Mouse (Mus musculus) MEL (cell line): ENCODE data around the gene Cst3. TPM values are rescaled to one million over a fixed set of nuclear protein-coding genes. Genes with fewer than 3 reads are reported as not detected.

Experiments used
- DNase-seq: peaks from one replicate; pipeline ENCODE4 v3.0.0; 2011; ENCODE audit warnings: low read depth, low spot score
- H3K27ac ChIP-seq: 2 replicates; pipeline ENCODE4 v1.5.1; 2012; ENCODE audit warnings: low read depth, mild to moderate bottlenecking, control low read depth, low read length, moderate library complexity; ENCODE audit not compliant: control insufficient read depth
- H3K27me3 ChIP-seq, 2 experiments: fragments of 150-350 bp in 1 of 2; sonication (generic) in 1 of 2; 2 replicates each; pipeline ENCODE4 v1.6.1; 2012; ENCODE audit warnings: low read length in 2 of 2, mild to moderate bottlenecking in 2 of 2, improper control_type of control experiment in 1 of 2, moderate library complexity in 1 of 2; ENCODE audit not compliant: insufficient read depth in 2 of 2, control insufficient read depth in 1 of 2
- H3K36me3 ChIP-seq, 2 experiments: 2 replicates each; pipeline ENCODE4 v1.6.1; 2012 to 2014; ENCODE audit warnings: low read length in 2 of 2, improper control_type of control experiment in 1 of 2, inconsistent platforms in 1 of 2, mild to moderate bottlenecking in 1 of 2; ENCODE audit not compliant: insufficient read depth in 2 of 2, control insufficient read depth in 1 of 2
- H3K4me1 ChIP-seq, 2 experiments: fragments of 150-350 bp in 1 of 2; sonication (generic) in 1 of 2; 2 replicates each; pipeline ENCODE4 v1.6.1; 2012; ENCODE audit warnings: low read length in 2 of 2, improper control_type of control experiment in 1 of 2, mild to moderate bottlenecking in 1 of 2; ENCODE audit not compliant: insufficient read depth in 2 of 2, control insufficient read depth in 1 of 2
- H3K4me3 ChIP-seq, 2 experiments: fragments of 150-350 bp in 1 of 2; sonication (generic) in 1 of 2; 2 replicates each; pipeline ENCODE4 v1.5.1; 2012; ENCODE audit warnings: low read depth in 2 of 2, low read length in 2 of 2, mild to moderate bottlenecking in 2 of 2, moderate library complexity in 2 of 2, control low read depth in 1 of 2, improper control_type of control experiment in 1 of 2; ENCODE audit not compliant: control insufficient read depth in 1 of 2, insufficient read depth in 1 of 2
- H3K79me2 ChIP-seq: 2 replicates; pipeline ENCODE4 v1.6.1; 2012; ENCODE audit warnings: mild to moderate bottlenecking, low read length, moderate library complexity; ENCODE audit not compliant: control insufficient read depth, poor library complexity, insufficient read depth
- H3K9ac ChIP-seq: 2 replicates; pipeline ENCODE4 v1.6.1; 2012; ENCODE audit warnings: low read depth, mild to moderate bottlenecking, control low read depth, low read length, moderate library complexity; ENCODE audit not compliant: control insufficient read depth, poor library complexity, severe bottlenecking
- H3K9me3 ChIP-seq: fragments of 150-350 bp; sonication (generic); replicated peaks from 2 replicates; pipeline ENCODE4 v1.6.1; 2012; ENCODE audit warnings: mild to moderate bottlenecking, low read length, improper control_type of control experiment, moderate library complexity; ENCODE audit not compliant: insufficient read depth
- BHLHE40 ChIP-seq: IDR thresholded peaks from 2 replicates; pipeline ENCODE4 v1.6.1; 2012; ENCODE audit warnings: low read depth, mild to moderate bottlenecking, inconsistent platforms, low read length, improper control_type of control experiment, borderline replicate concordance
- CHD1 ChIP-seq: IDR thresholded peaks from 2 replicates; pipeline ENCODE4 v1.6.1; 2012; ENCODE audit warnings: low read depth, mild to moderate bottlenecking, inconsistent platforms, low read length, improper control_type of control experiment
- CHD2 ChIP-seq: IDR thresholded peaks from 2 replicates; pipeline ENCODE4 v1.6.1; 2011; ENCODE audit warnings: low read length, improper control_type of control experiment
- CTCF ChIP-seq, 3 experiments: IDR thresholded peaks in 2 of 3; conservative IDR thresholded peaks in 1 of 3; 2 replicates each; pipeline ENCODE4 v1.5.1; 2011 to 2012; ENCODE audit warnings: low read length in 3 of 3, low read depth in 2 of 3, mild to moderate bottlenecking in 2 of 3, improper control_type of control experiment in 1 of 3, inconsistent platforms in 1 of 3, mixed read lengths in 1 of 3, moderate library complexity in 1 of 3; ENCODE audit not compliant: control insufficient read depth in 1 of 3, insufficient read depth in 1 of 3, poor library complexity in 1 of 3, severe bottlenecking in 1 of 3
- E2F4 ChIP-seq: IDR thresholded peaks from 2 replicates; pipeline ENCODE4 v1.6.1; 2011; ENCODE audit warnings: low read depth, low read length, improper control_type of control experiment, borderline replicate concordance
- ELF1 ChIP-seq: IDR thresholded peaks from 2 replicates; pipeline ENCODE4 v1.6.1; 2014; ENCODE audit warnings: low read depth, mild to moderate bottlenecking, inconsistent platforms, low read length, improper control_type of control experiment, moderate library complexity
- EP300 ChIP-seq, 2 experiments: IDR thresholded peaks; 2 replicates each; pipeline ENCODE4 v1.6.1; 2011; ENCODE audit warnings: improper control_type of control experiment in 2 of 2, low read length in 2 of 2, low read depth in 1 of 2, mild to moderate bottlenecking in 1 of 2
- ETS1 ChIP-seq: IDR thresholded peaks from 2 replicates; pipeline ENCODE4 v1.6.1; 2012; ENCODE audit warnings: low read depth, mild to moderate bottlenecking, inconsistent platforms, low read length, improper control_type of control experiment, moderate library complexity
- GABPA ChIP-seq: IDR thresholded peaks from 2 replicates; pipeline ENCODE4 v1.6.1; 2012; ENCODE audit warnings: low read depth, mild to moderate bottlenecking, inconsistent platforms, low read length, improper control_type of control experiment, moderate library complexity
- HCFC1 ChIP-seq: IDR thresholded peaks from 2 replicates; pipeline ENCODE4 v1.6.1; 2012; ENCODE audit warnings: low read depth, mild to moderate bottlenecking, inconsistent platforms, low read length, improper control_type of control experiment, moderate library complexity
- KAT2A ChIP-seq: conservative IDR thresholded peaks from 2 replicates; pipeline ENCODE4 v1.6.1; 2012; ENCODE audit warnings: low read depth, low read length, improper control_type of control experiment, inconsistent platforms
- MAFK ChIP-seq: IDR thresholded peaks from 2 replicates; pipeline ENCODE4 v1.6.1; 2011; ENCODE audit warnings: low read depth, mild to moderate bottlenecking, low read length, improper control_type of control experiment, borderline replicate concordance
- MEF2A ChIP-seq: IDR thresholded peaks from 2 replicates; pipeline ENCODE4 v1.6.1; 2014; ENCODE audit warnings: low read depth, mild to moderate bottlenecking, inconsistent platforms, low read length, improper control_type of control experiment; ENCODE audit not compliant: poor library complexity, insufficient replicate concordance, severe bottlenecking; ENCODE audit errors: extremely low read depth
- MXI1 ChIP-seq: IDR thresholded peaks from 2 replicates; pipeline ENCODE4 v1.6.1; 2011; ENCODE audit warnings: mild to moderate bottlenecking, low read depth, low read length, improper control_type of control experiment
- MYB ChIP-seq: IDR thresholded peaks from 2 replicates; pipeline ENCODE4 v1.6.1; 2011; ENCODE audit warnings: mild to moderate bottlenecking, low read depth, low read length, improper control_type of control experiment
- MYC ChIP-seq: IDR thresholded peaks from 2 replicates; pipeline ENCODE4 v1.6.1; 2011; ENCODE audit warnings: low read depth, mild to moderate bottlenecking, low read length, improper control_type of control experiment, moderate library complexity
- NRF1 ChIP-seq: IDR thresholded peaks from 2 replicates; pipeline ENCODE4 v1.6.1; 2014; ENCODE audit warnings: low read depth, mild to moderate bottlenecking, inconsistent platforms, low read length, improper control_type of control experiment, moderate library complexity; ENCODE audit not compliant: poor library complexity, insufficient read depth, severe bottlenecking
- POLR2A ChIP-seq, 2 experiments: IDR thresholded peaks; 2 replicates each; pipeline ENCODE4 v1.6.1; 2011 to 2012; ENCODE audit warnings: low read length in 2 of 2, mild to moderate bottlenecking in 2 of 2, control low read depth in 1 of 2, improper control_type of control experiment in 1 of 2, low read depth in 1 of 2, moderate library complexity in 1 of 2; ENCODE audit not compliant: control insufficient read depth in 1 of 2, insufficient read depth in 1 of 2, poor library complexity in 1 of 2
- POLR2AphosphoS2 ChIP-seq: IDR thresholded peaks from 2 replicates; pipeline ENCODE4 v1.6.1; 2011; ENCODE audit warnings: low read length, improper control_type of control experiment
- RAD21 ChIP-seq: IDR thresholded peaks from 2 replicates; pipeline ENCODE4 v1.6.1; 2011; ENCODE audit warnings: mild to moderate bottlenecking, low read depth, low read length, improper control_type of control experiment
- SIN3A ChIP-seq: IDR thresholded peaks from 2 replicates; pipeline ENCODE4 v1.6.1; 2012; ENCODE audit warnings: low read length, improper control_type of control experiment, inconsistent platforms
- TAL1 ChIP-seq: IDR thresholded peaks from 2 replicates; pipeline ENCODE4 v1.6.1; 2012; ENCODE audit warnings: mild to moderate bottlenecking, inconsistent platforms, low read length, moderate library complexity, mixed read lengths
- TBP ChIP-seq: IDR thresholded peaks from 2 replicates; pipeline ENCODE4 v1.8.0; 2011; ENCODE audit warnings: low read depth, low read length, improper control_type of control experiment
- TCF12 ChIP-seq: IDR thresholded peaks from 2 replicates; pipeline ENCODE4 v1.6.1; 2014; ENCODE audit warnings: low read depth, mild to moderate bottlenecking, inconsistent platforms, low read length, improper control_type of control experiment, moderate library complexity
- UBTF ChIP-seq: IDR thresholded peaks from 2 replicates; pipeline ENCODE4 v1.6.1; 2012; ENCODE audit warnings: low read depth, mild to moderate bottlenecking, inconsistent platforms, low read length, improper control_type of control experiment, moderate library complexity, borderline replicate concordance; ENCODE audit not compliant: insufficient read depth
- ZC3H11A ChIP-seq: IDR thresholded peaks from 2 replicates; pipeline ENCODE4 v1.6.1; 2012; ENCODE audit warnings: low read depth, mild to moderate bottlenecking, inconsistent platforms, low read length, improper control_type of control experiment
- ZKSCAN1 ChIP-seq: IDR thresholded peaks from 2 replicates; pipeline ENCODE4 v1.6.1; 2012; ENCODE audit warnings: low read depth, mild to moderate bottlenecking, inconsistent platforms, low read length, improper control_type of control experiment, moderate library complexity
- ZNF384 ChIP-seq: IDR thresholded peaks from 2 replicates; pipeline ENCODE4 v1.6.1; 2012; ENCODE audit warnings: low read depth, mild to moderate bottlenecking, inconsistent platforms, low read length, improper control_type of control experiment
- polyA plus RNA-seq, 2 experiments: library from polyadenylated mRNA; stranded (reverse) in 1 of 2; unstranded in 1 of 2; fragments of >175 nt in 1 of 2; fragments of >200 nt in 1 of 2; gene quantifications; 2 replicates each; pipeline versions ENCODE4 v1.2.1 to v1.2.4; 2012; ENCODE audit warnings: low replicate concordance in 2 of 2, low read depth in 1 of 2; ENCODE audit not compliant: insufficient read length in 2 of 2, insufficient read depth in 1 of 2, missing spikeins in 1 of 2
- total RNA-seq: library from RNA; depleted of rRNA; stranded (reverse); fragments of 300-350 nt; gene quantifications from 2 replicates; pipeline ENCODE4 v1.2.3, GENCODE M21; 2012

The Cst3 gene
- total and polyA plus RNA-seq, 3 experiments: 114 to 122 TPM; not detected in 1

- Histone ChIP-seq H3K9ac (no peak overlapping the region), H3K36me3 (no peaks in the 10 kb centered on the region), H3K9me3 (no peaks in the 10 kb centered on the region), H3K4me3 (no peak overlapping the region), H3K27ac (no peak overlapping the region), H3K4me1 (no peaks in the 10 kb centered on the region), H3K27me3 (no peaks in the 10 kb centered on the region), H3K79me2 (no peaks in the 10 kb centered on the region)
- DNase-seq: no peak
- TF ChIP-seq UBTF: no peak
- no peak for TF ChIP-seq MYB
- TF ChIP-seq POLR2AphosphoS2: no peak
- TF ChIP-seq ZNF384: no peak
- TF ChIP-seq NRF1: no peak
- TF ChIP-seq POLR2A (IDR thresholded peaks at IDR 0.05; ENCODE audit: control insufficient read depth in 1 of 2, insufficient read depth in 1 of 2, low read depth in 1 of 2, low read length in 2 of 2, poor library complexity in 1 of 2): no peak
- TF ChIP-seq MEF2A: no peak
- TF ChIP-seq ZC3H11A: no peak
- no peak for TF ChIP-seq RAD21
- no peak for TF ChIP-seq CHD1
- TF ChIP-seq EP300 (IDR thresholded peaks at IDR 0.05; ENCODE audit: low read depth in 1 of 2, low read length in 2 of 2): no peak
- no peak for TF ChIP-seq E2F4
- no peak for TF ChIP-seq TAL1
- TF ChIP-seq CHD2: no peak
- no peak for TF ChIP-seq ZKSCAN1
- TF ChIP-seq ETS1: no peak
Observed at GRCm38 (mm10) chr2:148900305-148900704, 24.8 kb upstream of the Cst3 start.

- Histone ChIP-seq H3K27me3 (no peaks in the 10 kb centered on the region), H3K4me3 (no peak overlapping the region), H3K36me3 (no peaks in the 10 kb centered on the region), H3K9me3 (no peaks in the 10 kb centered on the region), H3K27ac (no peak overlapping the region), H3K4me1 (no peaks in the 10 kb centered on the region), H3K9ac (no peak overlapping the region)
- no peak for DNase-seq
- TF ChIP-seq GABPA (no peak), ETS1 (no peak), CTCF (IDR thresholded peaks at IDR 0.05 in 2 of 3, conservative IDR thresholded peaks at IDR 0.05 in 1 of 3; ENCODE audit: control insufficient read depth in 1 of 3, insufficient read depth in 1 of 3, low read depth in 2 of 3, low read length in 3 of 3, poor library complexity in 1 of 3, severe bottlenecking in 1 of 3) (no peak), KAT2A (no peak), HCFC1 (no peak), TCF12 (no peak), BHLHE40 (no peak), TBP (no peak), TAL1 (no peak), MAFK (no peak), MXI1 (no peak), SIN3A (no peak), ELF1 (no peak), MYC (no peak), RAD21 (no peak)
- TF ChIP-seq, all 39 proteins: peak for 0
- H3K79me2 ChIP-seq: no peaks in the 10 kb centered on the region
Observed at GRCm38 (mm10) chr2:148896219-148896618, 20.7 kb upstream of the Cst3 start.
